Mouse (Mus musculus) ES-E14 (cell line): ENCODE results near the gene Cd200.

Experiments used
- CHD2 ChIP-seq: IDR thresholded peaks from 2 replicates; pipeline ENCODE4 v1.6.1; 2014; ENCODE audit warnings: mild to moderate bottlenecking, low read depth, low read length, inconsistent platforms
- HCFC1 ChIP-seq: IDR thresholded peaks from 2 replicates; pipeline ENCODE4 v1.6.1; 2012; ENCODE audit warnings: low read length, inconsistent platforms, borderline replicate concordance; ENCODE audit not compliant: insufficient read depth
- MAFK ChIP-seq: IDR thresholded peaks from 2 replicates; pipeline ENCODE4 v1.6.1; 2014; ENCODE audit warnings: mild to moderate bottlenecking, low read depth, low read length, inconsistent platforms; ENCODE audit not compliant: insufficient read depth
- ZC3H11A ChIP-seq: IDR thresholded peaks from 2 replicates; pipeline ENCODE4 v1.6.1; 2012; ENCODE audit warnings: low read depth, mild to moderate bottlenecking, inconsistent platforms, low read length, borderline replicate concordance

- TF ChIP-seq CHD2 (no peak), ZC3H11A (no peak), HCFC1 (no peak), MAFK (no peak)
Observed at GRCm38 (mm10) chr16:45361450-45361849, 47.4 kb downstream of the Cd200 start.
